Mouse (Mus musculus): ENCODE data around the gene Gm1604a. TPM values are rescaled to one million over a fixed set of nuclear protein-coding genes. Genes with fewer than 3 reads are reported as not detected.
"Not testable (repeated sequence)": the region's sequence is repeated elsewhere in the genome, so short reads cannot be mapped to it uniquely, and the experiment has no call there.

Gene Gm1604a
- polyA plus RNA-seq, 1 experiment from 2014 or later, result not detected

- H3K9me3 ChIP-seq; H3K4me1 ChIP-seq; H3K4me3 ChIP-seq; H3K36me3 ChIP-seq; H3K4me2 ChIP-seq; ATAC-seq (ENCODE audit: extremely low read depth, insufficient number of reproducible peaks, low FRiP score, low TSS enrichment); H3K27me3 ChIP-seq (replicated peaks); H3K27ac ChIP-seq (replicated peaks); H3K9ac ChIP-seq: not testable (repeated sequence)
Observed at GRCm38 (mm10) chr17:7008885-7009284, 16.5 kb upstream of the Gm1604a start.

GRCm38 (mm10) chr17:7009440-7009839 is 15.9 kb upstream of the Gm1604a start:
- H3K4me1 ChIP-seq; ATAC-seq (ENCODE audit: extremely low read depth, insufficient number of reproducible peaks, low FRiP score, low TSS enrichment); H3K4me3 ChIP-seq; H3K36me3 ChIP-seq; H3K4me2 ChIP-seq; H3K9ac ChIP-seq; H3K27me3 ChIP-seq (replicated peaks); H3K9me3 ChIP-seq; H3K27ac ChIP-seq (replicated peaks): not testable (repeated sequence)
- no CpG with 5 or more reads among the region's 7 CpGs for WGBS

- 59% methylated on average over 6 of the region's 9 CpGs for WGBS
- not testable (repeated sequence) for H3K9me3 ChIP-seq; H3K4me2 ChIP-seq; H3K4me1 ChIP-seq; H3K27ac ChIP-seq (replicated peaks); H3K9ac ChIP-seq; H3K27me3 ChIP-seq (replicated peaks); ATAC-seq (ENCODE audit: extremely low read depth, insufficient number of reproducible peaks, low FRiP score, low TSS enrichment); H3K4me3 ChIP-seq; H3K36me3 ChIP-seq
Observed at GRCm38 (mm10) chr17:7009901-7010300, 15.5 kb upstream of the Gm1604a start.

GRCm38 (mm10) chr17:7014190-7014589 is 11.2 kb upstream of the Gm1604a start:
- H3K9ac ChIP-seq; H3K4me3 ChIP-seq; H3K4me2 ChIP-seq; H3K27ac ChIP-seq (replicated peaks); ATAC-seq (ENCODE audit: extremely low read depth, insufficient number of reproducible peaks, low FRiP score, low TSS enrichment); H3K4me1 ChIP-seq; H3K27me3 ChIP-seq (replicated peaks); H3K36me3 ChIP-seq; H3K9me3 ChIP-seq: not testable (repeated sequence)
- no CpG with 5 or more reads among the region's 1 CpGs for WGBS

- ATAC-seq (ENCODE audit: extremely low read depth, insufficient number of reproducible peaks, low FRiP score, low TSS enrichment), result not testable (repeated sequence)
- 38% methylated on average over 3 of the region's 14 CpGs for WGBS
Observed at GRCm38 (mm10) chr17:7025764-7026346, 487 bp downstream of the Gm1604a start.

GRCm38 (mm10) chr17:7030204-7030603 is 4.8 kb downstream of the Gm1604a start:
- H3K9me3 ChIP-seq; H3K4me3 ChIP-seq; H3K4me1 ChIP-seq; H3K27me3 ChIP-seq (replicated peaks); ATAC-seq (ENCODE audit: extremely low read depth, insufficient number of reproducible peaks, low FRiP score, low TSS enrichment); H3K36me3 ChIP-seq; H3K27ac ChIP-seq (replicated peaks); H3K9ac ChIP-seq; H3K4me2 ChIP-seq: not testable (repeated sequence)
- 47% methylated on average over 7 of the region's 7 CpGs for WGBS

More at GRCm38 (mm10) chr17:7025764-7026346, 487 bp downstream of the Gm1604a start:
- H3K27ac ChIP-seq (replicated peaks); H3K4me1 ChIP-seq; H3K36me3 ChIP-seq; H3K9ac ChIP-seq; H3K4me3 ChIP-seq; H3K4me2 ChIP-seq; H3K27me3 ChIP-seq (replicated peaks); H3K9me3 ChIP-seq: not testable (repeated sequence)

- not testable (repeated sequence) for H3K9me3 ChIP-seq; H3K9ac ChIP-seq; H3K4me2 ChIP-seq; H3K4me3 ChIP-seq; H3K4me1 ChIP-seq; H3K36me3 ChIP-seq; H3K27ac ChIP-seq (replicated peaks); H3K27me3 ChIP-seq (replicated peaks); ATAC-seq (ENCODE audit: extremely low read depth, insufficient number of reproducible peaks, low FRiP score, low TSS enrichment)
- 53% methylated on average over 3 of the region's 6 CpGs for WGBS
Observed at GRCm38 (mm10) chr17:7030622-7031174, 5.3 kb downstream of the Gm1604a start.

GRCm38 (mm10) chr17:7033192-7034166 is 8.1 kb downstream of the Gm1604a start:
- ATAC-seq (ENCODE audit: extremely low read depth, insufficient number of reproducible peaks, low FRiP score, low TSS enrichment); H3K27me3 ChIP-seq (replicated peaks); H3K4me3 ChIP-seq; H3K27ac ChIP-seq (replicated peaks); H3K4me1 ChIP-seq; H3K9me3 ChIP-seq; H3K36me3 ChIP-seq; H3K9ac ChIP-seq; H3K4me2 ChIP-seq: not testable (repeated sequence)
- 63% methylated on average over 3 of the region's 17 CpGs for WGBS

GRCm38 (mm10) chr17:7068997-7069539 is 43.7 kb downstream of the Gm1604a start:
- not testable (repeated sequence) for H3K4me2 ChIP-seq; H3K4me3 ChIP-seq; H3K27ac ChIP-seq (replicated peaks); ATAC-seq (ENCODE audit: extremely low read depth, insufficient number of reproducible peaks, low FRiP score, low TSS enrichment); H3K9me3 ChIP-seq; H3K36me3 ChIP-seq; H3K27me3 ChIP-seq (replicated peaks); H3K9ac ChIP-seq; H3K4me1 ChIP-seq
- WGBS, result 59% methylated on average over 3 of the region's 4 CpGs

GRCm38 (mm10) chr17:7069561-7070240 is 44.3 kb downstream of the Gm1604a start:
- H3K27me3 ChIP-seq (replicated peaks); ATAC-seq (ENCODE audit: extremely low read depth, insufficient number of reproducible peaks, low FRiP score, low TSS enrichment); H3K4me3 ChIP-seq; H3K9me3 ChIP-seq; H3K27ac ChIP-seq (replicated peaks); H3K4me2 ChIP-seq; H3K36me3 ChIP-seq; H3K4me1 ChIP-seq; H3K9ac ChIP-seq: not testable (repeated sequence)
- 64% methylated on average over 7 of the region's 7 CpGs for WGBS

GRCm38 (mm10) chr17:7074494-7074893 is 49.1 kb downstream of the Gm1604a start:
- not testable (repeated sequence) for H3K36me3 ChIP-seq; H3K4me1 ChIP-seq; H3K27ac ChIP-seq (replicated peaks); ATAC-seq (ENCODE audit: extremely low read depth, insufficient number of reproducible peaks, low FRiP score, low TSS enrichment); H3K4me3 ChIP-seq; H3K9me3 ChIP-seq; H3K9ac ChIP-seq; H3K4me2 ChIP-seq; H3K27me3 ChIP-seq (replicated peaks)
- WGBS, result 56% methylated on average over 3 of the region's 3 CpGs

Data from heart, embryonic 13.5 days (tissue).